Mouse (Mus musculus): ENCODE data around the gene Atn1. TPM values are rescaled to one million over a fixed set of nuclear protein-coding genes. Genes with fewer than 3 reads are reported as not detected.

The Atn1 gene
- total RNA-seq, 1 experiment = 8.9 TPM

GRCm38 (mm10) chr6:124703789-124704188, 52.5 kb downstream of the Atn1 start:
- DNase-seq (ENCODE audit: low read depth, low spot score) = no peak
- in situ Hi-C loops (cut with MboI; ENCODE audit: low sequenced_read_pairs in 2 of 2, unreplicated experiment in 2 of 2) = no loop called here

GRCm38 (mm10) chr6:124702784-124703103, 53.6 kb downstream of the Atn1 start:
- peaks cover 0 to 21% of the 10 kb centered on the region in 2 experiments; a peak in 1 of 4 replicates for H3K4me1 ChIP-seq (ENCODE audit: control insufficient read depth in 2 of 2, insufficient read depth in 2 of 2, low read length in 2 of 2, poor library complexity in 1 of 2)
- TF ChIP-seq CHD2 (IDR thresholded peaks at IDR 0.05; ENCODE audit: low read depth, low read length) (no peak), HCFC1 (IDR thresholded peaks at IDR 0.05; ENCODE audit: borderline replicate concordance, insufficient read depth, low read length) (0 out of 2 replicates have a peak, but pooled peaks have one; percentile 19), ZC3H11A (IDR thresholded peaks at IDR 0.05; ENCODE audit: borderline replicate concordance, low read depth, low read length) (peak; percentile 15; the same call in 1 of the 2 replicates)
- no peak overlapping the region for H3K9ac ChIP-seq (ENCODE audit: insufficient read depth, low read depth, low read length, poor library complexity, severe bottlenecking)
- no peak overlapping the region for H3K27ac ChIP-seq (ENCODE audit: insufficient read depth, low read depth, low read length, poor library complexity, severe bottlenecking)
- H3K9me3 ChIP-seq (ENCODE audit: control insufficient read depth, insufficient read depth, low read depth, low read length) = no peaks in the 10 kb centered on the region
- H3K36me3 ChIP-seq (ENCODE audit: control insufficient read depth, insufficient read depth, low read length, poor library complexity, severe bottlenecking) = peaks cover 52% of the 10 kb centered on the region
- in situ Hi-C loops (cut with MboI; ENCODE audit: low sequenced_read_pairs in 2 of 2, unreplicated experiment in 2 of 2) = no loop called here
- H3K4me3 ChIP-seq (ENCODE audit: insufficient read depth in 1 of 2, low read depth in 1 of 2, low read length in 2 of 2, poor library complexity in 1 of 2, severe bottlenecking in 1 of 2) = no peak overlapping the region
- DNase-seq (ENCODE audit: low read depth, low spot score) = peak; percentile 84

More at GRCm38 (mm10) chr6:124703789-124704188, 52.5 kb downstream of the Atn1 start:
- Histone ChIP-seq H3K4me1 (ENCODE audit: control insufficient read depth in 2 of 2, insufficient read depth in 2 of 2, low read length in 2 of 2, poor library complexity in 1 of 2) (peaks cover 0 to 21% of the 10 kb centered on the region in 2 experiments; a peak in 1 of 4 replicates), H3K36me3 (ENCODE audit: control insufficient read depth, insufficient read depth, low read length, poor library complexity, severe bottlenecking) (peaks cover 62% of the 10 kb centered on the region), H3K9ac (ENCODE audit: insufficient read depth, low read depth, low read length, poor library complexity, severe bottlenecking) (no peak overlapping the region), H3K4me3 (ENCODE audit: insufficient read depth in 1 of 2, low read depth in 1 of 2, low read length in 2 of 2, poor library complexity in 1 of 2, severe bottlenecking in 1 of 2) (no peak overlapping the region), H3K9me3 (ENCODE audit: control insufficient read depth, insufficient read depth, low read depth, low read length) (no peaks in the 10 kb centered on the region), H3K27ac (ENCODE audit: insufficient read depth, low read depth, low read length, poor library complexity, severe bottlenecking) (no peak overlapping the region)
- no peak for TF ChIP-seq ZNF384 (IDR thresholded peaks at IDR 0.05; ENCODE audit: low read depth, low read length)
- no peak for TF ChIP-seq CHD2 (IDR thresholded peaks at IDR 0.05; ENCODE audit: low read depth, low read length)
- TF ChIP-seq ZC3H11A (IDR thresholded peaks at IDR 0.05; ENCODE audit: borderline replicate concordance, low read depth, low read length) = no peak
- no peak for TF ChIP-seq HCFC1 (IDR thresholded peaks at IDR 0.05; ENCODE audit: borderline replicate concordance, insufficient read depth, low read length)
- no peak for TF ChIP-seq MAFK (IDR thresholded peaks at IDR 0.05; ENCODE audit: insufficient read depth, low read depth, low read length)

- no peak overlapping the region for H3K9ac ChIP-seq (ENCODE audit: insufficient read depth, low read depth, low read length, poor library complexity, severe bottlenecking)
- H3K27ac ChIP-seq (ENCODE audit: insufficient read depth, low read depth, low read length, poor library complexity, severe bottlenecking) = no peak overlapping the region
- DNase-seq (ENCODE audit: low read depth, low spot score) = no peak
- TF ChIP-seq HCFC1 (IDR thresholded peaks at IDR 0.05; ENCODE audit: borderline replicate concordance, insufficient read depth, low read length) = no peak
- TF ChIP-seq ZNF384 (IDR thresholded peaks at IDR 0.05; ENCODE audit: low read depth, low read length) = no peak
- no peak for TF ChIP-seq CHD2 (IDR thresholded peaks at IDR 0.05; ENCODE audit: low read depth, low read length)
- peaks cover 0 to 21% of the 10 kb centered on the region in 2 experiments; a peak in 1 of 4 replicates for H3K4me1 ChIP-seq (ENCODE audit: control insufficient read depth in 2 of 2, insufficient read depth in 2 of 2, low read length in 2 of 2, poor library complexity in 1 of 2)
- H3K4me3 ChIP-seq (ENCODE audit: insufficient read depth in 1 of 2, low read depth in 1 of 2, low read length in 2 of 2, poor library complexity in 1 of 2, severe bottlenecking in 1 of 2) = no peak overlapping the region
- H3K36me3 ChIP-seq (ENCODE audit: control insufficient read depth, insufficient read depth, low read length, poor library complexity, severe bottlenecking) = peaks cover 52% of the 10 kb centered on the region
- no peaks in the 10 kb centered on the region for H3K9me3 ChIP-seq (ENCODE audit: control insufficient read depth, insufficient read depth, low read depth, low read length)
- in situ Hi-C loops (cut with MboI; ENCODE audit: low sequenced_read_pairs in 2 of 2, unreplicated experiment in 2 of 2) = no loop called here
Observed at GRCm38 (mm10) chr6:124702102-124702783, 54.1 kb downstream of the Atn1 start.

GRCm38 (mm10) chr6:124701338-124701737, 55.0 kb downstream of the Atn1 start:
- Histone ChIP-seq H3K36me3 (ENCODE audit: control insufficient read depth, insufficient read depth, low read length, poor library complexity, severe bottlenecking) (peaks cover 52% of the 10 kb centered on the region), H3K4me3 (ENCODE audit: insufficient read depth in 1 of 2, low read depth in 1 of 2, low read length in 2 of 2, poor library complexity in 1 of 2, severe bottlenecking in 1 of 2) (no peak overlapping the region), H3K27ac (ENCODE audit: insufficient read depth, low read depth, low read length, poor library complexity, severe bottlenecking) (no peak overlapping the region), H3K4me1 (ENCODE audit: control insufficient read depth in 2 of 2, insufficient read depth in 2 of 2, low read length in 2 of 2, poor library complexity in 1 of 2) (peaks cover 0 to 21% of the 10 kb centered on the region in 2 experiments; a peak in 1 of 4 replicates), H3K9me3 (ENCODE audit: control insufficient read depth, insufficient read depth, low read depth, low read length) (no peaks in the 10 kb centered on the region), H3K9ac (ENCODE audit: insufficient read depth, low read depth, low read length, poor library complexity, severe bottlenecking) (0 out of 2 replicates have a peak overlapping the region, but pooled peaks have one; percentile 26)
- DNase-seq (ENCODE audit: low read depth, low spot score) = no peak
- in situ Hi-C loops (cut with MboI; ENCODE audit: low sequenced_read_pairs in 2 of 2, unreplicated experiment in 2 of 2) = no loop called here
- TF ChIP-seq HCFC1 (IDR thresholded peaks at IDR 0.05; ENCODE audit: borderline replicate concordance, insufficient read depth, low read length) (no peak), CHD2 (IDR thresholded peaks at IDR 0.05; ENCODE audit: low read depth, low read length) (no peak), ZNF384 (IDR thresholded peaks at IDR 0.05; ENCODE audit: low read depth, low read length) (no peak), ZC3H11A (IDR thresholded peaks at IDR 0.05; ENCODE audit: borderline replicate concordance, low read depth, low read length) (no peak), MAFK (IDR thresholded peaks at IDR 0.05; ENCODE audit: insufficient read depth, low read depth, low read length) (no peak)

Measured in ES-E14 (cell line).